Mouse (Mus musculus): ENCODE measurements around the gene Gmpr.

Gene Gmpr

DNA sequence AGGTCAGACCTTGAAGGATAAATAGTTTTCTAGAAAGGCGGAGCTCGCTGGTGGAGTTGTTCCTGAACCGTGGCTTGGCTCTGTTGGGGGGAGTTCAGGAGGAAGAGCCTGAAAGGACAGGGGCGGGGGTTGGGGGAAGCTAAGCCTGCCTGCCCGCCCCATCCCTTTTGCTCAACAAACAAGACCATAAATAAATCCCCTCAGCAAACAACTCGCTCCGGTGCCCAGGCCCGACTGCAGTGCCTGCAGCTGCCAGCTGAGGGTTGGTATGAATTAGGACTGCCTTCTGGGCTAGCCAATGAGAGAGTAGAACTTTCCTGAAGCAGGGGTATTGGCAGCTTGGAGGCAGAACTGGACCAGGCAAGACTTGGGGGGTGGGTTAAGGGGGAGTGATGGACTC is 1.3 kb downstream of the Gmpr start:
- DNase-seq = peak; percentile 30

GRCm38 (mm10) chr13:45509366-45509765 is 2.1 kb downstream of the Gmpr start:
- DNase-seq = no peak

- DNase-seq = no peak
Observed at GRCm38 (mm10) chr13:45511706-45512435, 4.6 kb downstream of the Gmpr start.

- DNase-seq = no peak
Observed at GRCm38 (mm10) chr13:45512531-45512930, 5.3 kb downstream of the Gmpr start.

GRCm38 (mm10) chr13:45513009-45513984 is 6.1 kb downstream of the Gmpr start:
- no peak for DNase-seq

- no peak for DNase-seq
Observed at GRCm38 (mm10) chr13:45514115-45514514, 6.9 kb downstream of the Gmpr start.

GRCm38 (mm10) chr13:45514832-45515422 is 7.7 kb downstream of the Gmpr start:
- no peak for DNase-seq

DNA sequence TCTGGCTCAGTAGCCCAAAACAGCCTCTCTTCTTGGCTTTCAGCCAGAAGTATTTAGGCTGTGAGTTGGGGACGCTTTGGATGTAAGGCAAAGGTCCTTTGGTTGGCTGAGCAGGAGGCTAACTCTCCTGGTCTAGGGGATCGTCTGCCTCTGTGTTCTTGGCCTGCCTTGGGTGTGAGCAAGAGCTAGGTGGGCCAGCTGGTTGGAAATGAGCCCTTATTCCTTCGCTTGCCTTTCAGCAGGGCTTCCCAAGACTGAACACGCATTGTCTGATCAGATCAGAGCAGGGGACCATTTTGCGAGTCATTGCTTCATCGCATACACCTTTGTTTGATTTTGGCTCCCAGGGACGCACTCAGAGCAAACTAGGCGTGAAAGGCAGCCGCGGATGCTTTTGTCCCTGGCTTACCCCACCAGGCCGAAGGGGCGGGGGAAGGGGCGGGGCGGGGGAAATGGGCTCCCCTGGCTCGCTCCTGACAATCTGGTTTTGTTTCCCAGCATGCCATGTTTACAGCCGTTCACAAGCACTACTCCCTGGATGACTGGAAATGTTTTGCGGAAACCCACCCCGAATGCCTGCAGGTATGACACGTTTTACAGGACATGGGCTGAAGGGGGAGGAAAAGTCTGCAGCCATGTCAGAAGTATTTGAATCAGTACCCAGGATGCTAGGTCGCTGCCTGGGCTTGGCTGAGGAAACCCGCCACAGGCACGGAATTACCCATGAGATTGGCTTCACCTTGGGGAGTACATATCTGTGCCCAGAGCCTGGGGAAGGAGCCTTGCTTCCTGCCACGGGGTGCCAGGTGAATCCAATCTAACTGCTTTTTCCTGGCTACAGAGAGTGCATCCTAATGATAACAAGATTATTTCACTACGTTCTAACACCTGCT is 9.5 kb downstream of the Gmpr start:
- DNase-seq = peak; percentile 41

- DNase-seq = no peak
Observed at GRCm38 (mm10) chr13:45524305-45524704, 17.1 kb downstream of the Gmpr start.

GRCm38 (mm10) chr13:45524791-45525435 is 17.7 kb downstream of the Gmpr start:
- no peak for DNase-seq

GRCm38 (mm10) chr13:45526230-45526629 is 19.0 kb downstream of the Gmpr start:
- DNase-seq = no peak

- DNase-seq = no peak
Observed at GRCm38 (mm10) chr13:45527232-45527964, 20.2 kb downstream of the Gmpr start.

DNA sequence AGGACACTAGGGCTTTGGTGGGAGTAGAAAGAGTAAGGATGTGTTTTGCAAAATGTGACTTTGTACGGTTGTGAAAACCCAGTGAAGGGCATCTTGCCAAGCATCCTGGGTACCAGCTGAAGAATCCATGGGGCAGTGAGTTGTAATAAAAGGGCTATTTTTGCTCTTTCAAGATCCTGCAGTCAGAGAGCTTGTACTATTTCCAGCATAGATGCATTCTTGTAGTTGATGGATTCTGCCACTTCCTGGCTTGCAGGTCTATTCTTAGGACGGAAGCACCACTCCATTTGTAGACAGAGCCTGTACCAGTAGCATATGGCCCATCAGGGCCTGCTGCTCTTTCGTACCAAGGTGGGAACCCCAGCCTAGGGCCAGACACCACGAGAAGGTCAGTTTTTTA is 21.5 kb downstream of the Gmpr start:
- DNase-seq = no peak

DNA sequence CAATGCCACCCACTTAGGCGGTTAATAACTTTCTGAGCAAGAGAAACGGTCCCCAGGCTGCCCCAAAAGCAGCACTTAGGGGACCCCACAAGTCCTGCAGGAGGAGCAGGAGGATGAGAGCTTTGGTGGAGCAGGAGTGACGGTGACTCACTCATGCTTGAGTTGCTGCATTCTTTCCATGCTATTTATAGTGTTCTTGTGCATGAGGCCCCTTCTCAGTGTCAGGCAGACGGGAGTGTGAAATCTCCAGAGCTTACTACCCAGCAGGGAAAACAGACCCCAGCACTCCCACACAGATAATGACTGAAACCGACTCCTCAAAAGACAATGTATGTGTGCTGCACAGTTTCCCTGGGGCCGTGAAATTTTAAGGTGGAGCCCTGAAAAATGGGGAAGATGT is 23.5 kb downstream of the Gmpr start:
- peak; percentile 23 for DNase-seq

DNA sequence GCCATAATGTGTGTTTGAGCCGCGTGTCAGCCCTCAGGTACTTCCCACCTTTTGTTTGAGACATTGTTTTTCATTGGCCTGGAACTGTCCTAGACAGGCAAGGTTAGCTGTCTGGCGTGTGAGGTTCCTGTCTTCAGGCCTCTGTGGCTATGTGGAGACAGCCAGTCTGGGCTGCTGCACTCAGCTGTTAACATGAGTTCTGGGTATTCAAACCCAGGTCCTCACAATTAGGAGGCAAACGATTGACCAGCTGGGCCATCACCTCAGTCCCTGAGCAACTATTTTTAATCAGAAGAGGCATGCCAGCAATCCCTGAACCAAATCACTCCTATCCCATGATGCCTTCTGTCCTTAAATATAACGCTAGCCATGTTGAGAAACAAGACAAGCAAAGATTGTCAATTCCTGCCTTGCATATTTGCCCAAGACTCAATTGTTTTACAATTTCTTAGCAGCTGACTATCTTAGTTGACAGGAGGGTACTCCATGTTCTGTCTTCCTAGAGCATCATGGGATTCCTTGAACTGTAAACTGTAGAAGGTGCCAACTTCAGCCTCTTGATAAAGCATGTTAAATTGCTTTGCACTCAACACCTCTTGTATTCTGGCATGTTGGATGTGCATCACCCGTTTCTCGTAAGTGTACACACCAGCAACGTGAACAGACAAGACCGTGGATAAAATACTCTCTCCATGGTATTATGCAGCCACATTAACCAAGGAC is 28.6 kb downstream of the Gmpr start:
- DNase-seq = no peak

- peak; percentile 59 for DNase-seq
Observed at GRCm38 (mm10) chr13:45537110-45537509, 29.9 kb downstream of the Gmpr start.

DNA sequence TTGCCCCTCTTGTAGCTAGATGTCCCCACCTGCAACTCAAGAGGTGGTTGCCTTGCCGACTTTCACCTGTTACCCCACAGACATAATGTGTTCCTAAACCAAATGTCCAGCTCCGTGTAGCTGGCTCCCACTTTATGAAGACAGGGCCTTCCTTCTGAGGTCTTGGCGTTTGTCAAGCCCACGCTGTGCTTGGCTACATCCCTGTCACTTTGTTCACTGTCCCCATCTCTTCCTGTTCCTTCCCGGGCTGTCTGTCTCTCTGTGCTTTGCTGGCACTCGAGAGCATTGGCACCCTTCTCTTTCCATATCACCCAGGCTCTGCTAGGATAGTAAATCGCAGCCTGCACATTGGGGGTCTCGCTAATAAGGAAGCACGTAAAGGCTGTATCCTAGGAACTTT is 30.8 kb downstream of the Gmpr start:
- DNase-seq = no peak

GRCm38 (mm10) chr13:45538532-45539204 is 31.4 kb downstream of the Gmpr start:
- DNase-seq = peak; percentile 67

DNA sequence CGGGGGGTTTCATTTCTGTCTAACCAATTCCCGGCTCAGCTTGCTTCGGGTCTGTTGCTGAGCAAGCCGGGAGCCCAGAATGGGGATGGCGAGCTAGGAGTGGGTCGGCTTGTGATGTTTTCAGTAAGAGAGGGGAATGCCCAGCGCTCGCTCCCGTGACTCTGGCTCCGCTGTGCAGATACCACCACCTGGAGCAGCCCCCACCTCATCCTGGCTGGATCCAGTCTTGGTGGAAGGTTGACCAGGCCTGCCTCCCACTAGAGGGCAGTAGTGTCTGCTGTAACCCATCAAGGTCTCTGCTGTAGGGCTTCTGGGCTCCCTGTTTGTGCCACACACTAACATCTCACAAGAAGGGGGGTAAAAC is 31.9 kb downstream of the Gmpr start:
- DNase-seq = peak; percentile 82

- DNase-seq = no peak
Observed at GRCm38 (mm10) chr13:45545974-45546373, 38.7 kb downstream of the Gmpr start.
